Mouse (Mus musculus): Measurements from ENCODE around the gene Slc38a3. TPM values are rescaled to one million over a fixed set of nuclear protein-coding genes. Genes with fewer than 3 reads are reported as not detected.

The Slc38a3 gene
- polyA plus RNA-seq, 2 experiments, result 19.7 to 23.5 TPM

DNA sequence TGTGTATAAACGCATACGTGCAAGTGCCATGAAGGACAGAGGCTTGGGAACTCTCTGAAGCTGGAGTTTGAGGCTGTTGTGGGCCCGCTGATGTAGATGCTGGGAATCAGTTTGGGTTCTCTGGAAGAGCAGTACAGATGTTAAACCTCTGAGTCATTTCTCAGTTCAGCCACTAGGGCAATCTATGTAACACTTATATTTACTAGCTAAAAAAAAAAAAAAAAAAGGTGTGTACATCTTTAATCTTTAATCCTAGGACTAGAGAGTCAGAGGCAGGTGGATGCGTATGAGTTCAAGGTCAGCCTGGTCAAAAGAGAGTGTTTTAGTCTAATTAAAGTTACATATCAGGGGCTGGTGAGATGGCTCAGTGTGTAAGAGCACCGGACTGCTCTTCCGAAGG is 22.4 kb downstream of the Slc38a3 start:
- ATAC-seq (ENCODE audit: insufficient read depth), result no peak

DNA sequence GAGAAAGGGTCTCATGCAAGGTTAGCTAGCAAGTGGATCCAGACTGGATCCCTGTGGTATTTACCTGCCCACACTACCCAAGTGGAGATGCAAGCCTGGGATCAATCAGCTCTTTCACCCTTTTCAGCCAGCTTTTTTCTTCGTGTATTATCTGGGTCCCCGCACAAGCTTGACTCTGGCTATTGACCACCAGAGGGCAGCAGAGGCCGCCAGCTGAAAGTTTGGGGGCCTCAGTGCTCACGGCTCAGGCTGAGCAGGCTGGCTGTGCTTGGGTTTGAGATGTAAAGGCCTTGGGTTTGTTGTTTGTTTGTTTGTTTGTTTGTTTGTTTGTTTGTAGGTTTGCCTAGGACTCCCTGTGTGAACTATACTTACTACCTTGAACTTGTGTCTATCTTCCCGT is 23.8 kb downstream of the Slc38a3 start:
- WGBS (ENCODE audit: insufficient replicate concordance), result 14% methylated on average over 5 of the region's 5 CpGs
- Histone ChIP-seq H3K4me2 (ENCODE audit: low read depth) (no peak overlapping the region), H3K27ac (no peak overlapping the region), H3K4me3 (ENCODE audit: insufficient read depth in 1 of 2, low read depth in 2 of 2, low read length in 2 of 2) (no peak overlapping the region), H3K9ac (replicated peaks) (no peak overlapping the region), H3K36me3 (replicated peaks; ENCODE audit: control insufficient read depth, insufficient read depth, low read depth) (no peaks in the 10 kb centered on the region), H3K9me3 (ENCODE audit: control insufficient read depth, low read length) (no peaks in the 10 kb centered on the region), H3K4me1 (replicated peaks; ENCODE audit: control insufficient read depth in 2 of 2, insufficient read depth in 2 of 2, low read length in 1 of 2) (peaks cover 8 to 18% of the 10 kb centered on the region in 2 experiments), H3K27me3 (ENCODE audit: control insufficient read depth, insufficient read depth, low read length) (no peaks in the 10 kb centered on the region)
- peak in 2 of 3 experiments; percentile 64 to 72 for DNase-seq (ENCODE audit: low read depth in 3 of 3, low spot score in 3 of 3)
- TF ChIP-seq EP300 (IDR thresholded peaks at IDR 0.05; ENCODE audit: low read depth) (no peak), CTCF (IDR thresholded peaks at IDR 0.05; ENCODE audit: low read depth) (peak; percentile 99)
- peak; percentile 52 for ATAC-seq (ENCODE audit: insufficient read depth)

More for the DNA sequence above, 22.4 kb downstream of the Slc38a3 start:
- no peaks in the 10 kb centered on the region for H3K9me3 ChIP-seq (ENCODE audit: control insufficient read depth, low read length)
- WGBS (ENCODE audit: insufficient replicate concordance), result 64% methylated on average over 6 of the region's 6 CpGs
- H3K36me3 ChIP-seq (replicated peaks; ENCODE audit: control insufficient read depth, insufficient read depth, low read depth), result no peaks in the 10 kb centered on the region
- H3K4me3 ChIP-seq (ENCODE audit: insufficient read depth in 1 of 2, low read depth in 2 of 2, low read length in 2 of 2), result no peak overlapping the region
- H3K9ac ChIP-seq (replicated peaks), result no peak overlapping the region
- no peak overlapping the region for H3K27ac ChIP-seq
- H3K4me2 ChIP-seq (ENCODE audit: low read depth), result no peak overlapping the region
- no peaks in the 10 kb centered on the region for H3K27me3 ChIP-seq (ENCODE audit: control insufficient read depth, insufficient read depth, low read length)
- no peak for DNase-seq (ENCODE audit: low read depth in 3 of 3, low spot score in 3 of 3)
- TF ChIP-seq EP300 (IDR thresholded peaks at IDR 0.05; ENCODE audit: low read depth), result no peak
- no peak for TF ChIP-seq CTCF (IDR thresholded peaks at IDR 0.05; ENCODE audit: low read depth)
- peaks cover 8 to 18% of the 10 kb centered on the region in 2 experiments for H3K4me1 ChIP-seq (replicated peaks; ENCODE audit: control insufficient read depth in 2 of 2, insufficient read depth in 2 of 2, low read length in 1 of 2)

DNA sequence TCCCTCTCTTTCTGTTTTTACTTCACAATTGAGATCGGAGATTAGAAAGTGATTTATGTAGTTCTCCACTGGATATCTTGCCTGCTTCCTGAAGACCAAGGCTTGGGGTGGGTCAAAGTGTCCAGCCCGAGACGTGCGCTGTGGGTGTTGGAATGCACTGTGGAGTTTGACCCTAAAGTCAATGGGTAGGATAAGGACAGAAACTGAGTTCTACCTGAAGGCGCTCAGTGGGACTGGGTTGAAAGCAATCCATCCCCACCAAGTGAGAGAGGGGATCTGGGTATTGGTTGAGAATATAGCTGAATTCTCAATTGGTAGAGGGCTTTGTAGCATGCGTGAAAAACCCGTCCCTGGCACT is 24.2 kb downstream of the Slc38a3 start:
- ATAC-seq (ENCODE audit: insufficient read depth) (no peak; the same call in 1 of the 2 replicates), DNase-seq (ENCODE audit: low read depth in 3 of 3, low spot score in 3 of 3) (no peak)
- Histone ChIP-seq H3K9me3 (ENCODE audit: control insufficient read depth, low read length) (no peaks in the 10 kb centered on the region), H3K4me3 (ENCODE audit: insufficient read depth in 1 of 2, low read depth in 2 of 2, low read length in 2 of 2) (no peak overlapping the region), H3K4me2 (ENCODE audit: low read depth) (peak overlapping the region; percentile 91), H3K4me1 (replicated peaks; ENCODE audit: control insufficient read depth in 2 of 2, insufficient read depth in 2 of 2, low read length in 1 of 2) (peaks cover 8 to 18% of the 10 kb centered on the region in 2 experiments), H3K27me3 (ENCODE audit: control insufficient read depth, insufficient read depth, low read length) (no peaks in the 10 kb centered on the region), H3K36me3 (replicated peaks; ENCODE audit: control insufficient read depth, insufficient read depth, low read depth) (no peaks in the 10 kb centered on the region), H3K9ac (replicated peaks) (no peak overlapping the region), H3K27ac (no peak overlapping the region)
- no peak for TF ChIP-seq CTCF (IDR thresholded peaks at IDR 0.05; ENCODE audit: low read depth)
- no peak for TF ChIP-seq EP300 (IDR thresholded peaks at IDR 0.05; ENCODE audit: low read depth)
- 34% methylated on average over 7 of the region's 7 CpGs for WGBS (ENCODE audit: insufficient replicate concordance)

DNA sequence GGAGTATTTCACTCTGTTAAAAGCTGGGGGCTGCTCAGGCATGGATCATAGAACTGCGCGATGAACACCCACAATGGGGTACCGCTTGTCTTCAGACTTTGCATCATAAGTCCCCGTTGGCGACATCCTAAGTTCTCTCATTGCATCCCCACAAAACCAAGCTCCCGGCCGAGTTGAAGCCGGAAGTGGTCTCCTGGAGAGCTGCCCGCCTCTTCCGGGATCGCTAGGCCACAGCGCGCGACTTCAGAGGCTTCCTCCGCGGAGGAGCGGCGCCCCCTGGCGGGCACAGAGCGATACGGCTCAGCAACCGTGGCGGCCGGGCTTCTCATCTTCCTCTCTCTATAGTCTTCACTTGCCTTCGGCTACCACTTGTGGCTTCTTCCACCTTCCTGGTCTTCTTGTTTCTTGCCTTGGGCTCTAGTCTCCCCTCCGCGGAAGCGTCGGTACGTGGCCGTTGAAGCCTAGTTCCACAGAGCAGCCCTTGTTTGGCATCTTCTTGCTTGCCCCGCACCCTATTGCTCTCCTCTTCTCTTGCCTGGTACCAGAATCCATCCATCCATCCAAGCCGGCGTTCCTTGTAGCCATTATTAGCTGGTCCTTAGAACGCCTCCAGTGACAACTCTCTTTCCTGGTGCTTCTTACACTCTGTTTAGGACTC is 24.7 kb downstream of the Slc38a3 start:
- H3K9ac ChIP-seq (replicated peaks), result peak overlapping the region; percentile 78
- DNase-seq (ENCODE audit: low read depth in 3 of 3, low spot score in 3 of 3), result peak; percentile 81 to 82 (median 81)
- 4% methylated on average over 35 of the region's 35 CpGs for WGBS (ENCODE audit: insufficient replicate concordance)
- peak overlapping the region; percentile 91 for H3K4me2 ChIP-seq (ENCODE audit: low read depth)
- H3K4me3 ChIP-seq (ENCODE audit: insufficient read depth in 1 of 2, low read depth in 2 of 2, low read length in 2 of 2), result peak overlapping the region; percentile 70 to 78
- no peaks in the 10 kb centered on the region for H3K36me3 ChIP-seq (replicated peaks; ENCODE audit: control insufficient read depth, insufficient read depth, low read depth)
- no peaks in the 10 kb centered on the region for H3K9me3 ChIP-seq (ENCODE audit: control insufficient read depth, low read length)
- peak; percentile 79 for ATAC-seq (ENCODE audit: insufficient read depth)
- peaks cover 8 to 18% of the 10 kb centered on the region in 2 experiments for H3K4me1 ChIP-seq (replicated peaks; ENCODE audit: control insufficient read depth in 2 of 2, insufficient read depth in 2 of 2, low read length in 1 of 2)
- no peaks in the 10 kb centered on the region for H3K27me3 ChIP-seq (ENCODE audit: control insufficient read depth, insufficient read depth, low read length)
- peak overlapping the region; percentile 41 for H3K27ac ChIP-seq
- no peak for TF ChIP-seq EP300 (IDR thresholded peaks at IDR 0.05; ENCODE audit: low read depth)
- peak; percentile 100 for TF ChIP-seq CTCF (IDR thresholded peaks at IDR 0.05; ENCODE audit: low read depth)

DNA sequence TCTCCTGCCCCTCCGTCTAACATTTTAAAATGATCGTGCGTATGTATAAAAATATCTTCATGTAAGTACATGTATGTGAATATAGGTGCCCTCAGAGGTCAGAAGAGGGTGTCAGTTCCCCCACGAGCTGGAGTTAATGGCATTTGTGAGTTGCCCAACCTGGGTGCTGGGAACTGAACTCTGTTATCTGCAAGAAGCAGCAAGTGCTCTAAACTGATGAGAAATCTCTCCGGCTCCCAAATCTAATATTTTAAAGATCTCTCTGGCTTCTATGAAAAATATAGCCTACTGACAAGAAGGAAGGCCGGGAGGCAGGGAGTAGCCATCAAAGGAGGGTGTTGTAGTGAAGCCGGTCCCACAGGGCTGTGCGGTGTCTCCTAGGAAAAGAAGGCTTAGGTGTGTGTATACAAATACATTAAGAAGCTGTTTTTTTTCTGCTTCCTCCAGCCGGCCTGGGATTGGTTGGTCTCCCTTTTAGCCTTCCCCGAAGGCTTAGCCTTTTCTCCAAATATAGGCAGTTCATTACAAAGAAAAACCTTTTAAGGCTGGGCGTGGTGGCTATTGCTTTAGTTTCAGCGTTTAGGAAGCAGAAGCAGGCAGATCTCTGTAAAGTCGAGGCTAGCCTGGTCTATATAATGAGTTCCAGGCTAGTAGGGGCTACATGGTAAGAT is 25.7 kb downstream of the Slc38a3 start:
- Histone ChIP-seq H3K27ac (peak overlapping the region; percentile 41), H3K4me1 (replicated peaks; ENCODE audit: control insufficient read depth in 2 of 2, insufficient read depth in 2 of 2, low read length in 1 of 2) (peaks cover 8 to 18% of the 10 kb centered on the region in 2 experiments), H3K4me2 (ENCODE audit: low read depth) (peak overlapping the region; percentile 91), H3K36me3 (replicated peaks; ENCODE audit: control insufficient read depth, insufficient read depth, low read depth) (no peaks in the 10 kb centered on the region), H3K4me3 (ENCODE audit: insufficient read depth in 1 of 2, low read depth in 2 of 2, low read length in 2 of 2) (peak overlapping the region; percentile 70 to 78; a peak in 2 of 4 replicates), H3K27me3 (ENCODE audit: control insufficient read depth, insufficient read depth, low read length) (no peaks in the 10 kb centered on the region), H3K9me3 (ENCODE audit: control insufficient read depth, low read length) (no peaks in the 10 kb centered on the region), H3K9ac (replicated peaks) (peak overlapping the region; percentile 78)
- TF ChIP-seq EP300 (IDR thresholded peaks at IDR 0.05; ENCODE audit: low read depth) (no peak), CTCF (IDR thresholded peaks at IDR 0.05; ENCODE audit: low read depth) (no peak)
- no peak for ATAC-seq (ENCODE audit: insufficient read depth)
- no peak for DNase-seq (ENCODE audit: low read depth in 3 of 3, low spot score in 3 of 3)
- WGBS (ENCODE audit: insufficient replicate concordance), result 62% methylated on average over 13 of the region's 13 CpGs

Data from liver, embryonic 14.5 days (tissue).